Mouse (Mus musculus) cortical plate, adult 2 months (tissue): Measurements from ENCODE around the gene Alox12.

Experiments
- CTCF ChIP-seq: fragments of 200-500 bp; IDR thresholded peaks from 2 replicates; pipeline ENCODE4 v1.5.1; 2011; ENCODE audit warnings: mild to moderate bottlenecking, control low read depth, low read length; ENCODE audit not compliant: insufficient read depth; ENCODE audit errors: extremely low read depth
- POLR2A ChIP-seq: fragments of 200-500 bp; IDR thresholded peaks from 2 replicates; pipeline ENCODE4 v1.6.1; 2011; ENCODE audit warnings: mild to moderate bottlenecking, low read length, control low read depth; ENCODE audit not compliant: insufficient read depth; ENCODE audit errors: extremely low read depth

GRCm38 (mm10) chr11:70218039-70218438 is 37.1 kb downstream of the Alox12 start:
- TF ChIP-seq CTCF (no peak), POLR2A (no peak)
